20 mouse cellular contexts compared by ENCODE assay signal in the genomic region with DNA sequence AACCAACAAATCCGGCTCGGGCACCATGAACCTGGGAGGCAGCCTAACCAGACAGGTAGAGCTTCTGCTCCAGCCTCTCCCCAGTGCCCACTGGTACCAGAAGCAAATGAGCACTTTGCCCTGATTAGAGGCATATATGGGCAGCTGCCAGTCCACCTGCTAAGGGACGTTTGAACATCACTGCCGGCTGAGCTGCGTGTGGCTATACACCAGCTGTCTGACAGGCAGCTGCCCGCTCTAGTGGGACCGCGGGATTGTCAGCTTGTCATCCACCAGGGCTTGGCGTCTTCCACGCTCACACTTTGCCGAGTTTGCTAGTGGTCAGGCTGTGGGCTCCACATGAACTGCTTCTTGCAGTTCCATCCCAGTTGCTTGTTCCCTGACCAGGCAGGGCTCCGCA. TPM values are rescaled to one million over a fixed set of nuclear protein-coding genes. Genes with fewer than 3 reads are reported as not detected.
A peak's percentile ranks its signal among the peaks of the same experiment; 100 is the strongest.
DNase-seq lines count a peak whose midpoint lies in the region; ATAC-seq and TF ChIP-seq lines count a peak whose summit lies in the region.
"Had no signal": no experiment of that assay in that cellular context is flagged by ENCODE, and none has a peak within 500 bp of the region (broad histone marks: within the 10 kb centered on the region; RNA-seq: fewer than 3 reads in every experiment).

No protein-coding gene starts in this region.

- H3ac ChIP-seq in myocyte (ENCODE audit: control insufficient read depth, insufficient read length), result no peak overlapping the region

- H3K27ac ChIP-seq in gastrocnemius, adult 2 months, result peak overlapping the region; percentile 88; the same call in 1 of the 2 replicates
- no peak overlapping the region for H3K27ac ChIP-seq in left cerebral cortex, adult 2 months

- no peak overlapping the region for H3K4me3 ChIP-seq in gastrocnemius, adult 2 months
- no peak overlapping the region for H3K4me3 ChIP-seq in myocyte
- H3K4me3 ChIP-seq in left cerebral cortex, adult 2 months, result no peak overlapping the region

- peak; percentile 22 for DNase-seq in cerebellum, adult 9-11 months
- no peak for DNase-seq in gastrocnemius, adult 2 months
- no peak for DNase-seq in gastrocnemius, postnatal 14 days
- DNase-seq in left cerebral cortex, adult 2 months (ENCODE audit: extremely low spot score in 1 of 2, low spot score in 2 of 2), result no peak
- DNase-seq: adrenal gland, adult 2 months; adrenal gland, adult 8-10 months; adrenal gland, postnatal 10 days; adrenal gland, postnatal 14 days; adrenal gland, postnatal 25 days; adrenal gland, postnatal 36 days; B cell, adult 2 months; cerebellum, adult 11 months; cerebellum, adult 18-20 months; cerebellum, adult 2 months had no signal

- H3K27me3 ChIP-seq in myocyte (ENCODE audit: control insufficient read depth, insufficient read depth, insufficient read length), result no peaks in the 10 kb centered on the region
- H3K27me3 ChIP-seq: CH12.LX, Patski had no signal

- intact Hi-C loops in gastrocnemius, adult 2 months (cut with DNase I), result loop anchor here (10.0 kb wide), 1 partner anchor 66 kb away; no protein-coding TSS in a partner anchor
- intact Hi-C loops in gastrocnemius, postnatal 14 days (cut with DNase I; ENCODE audit: low total_unique reads), result no loop called here
- intact Hi-C loops in left cerebral cortex, adult 2 months (cut with DNase I), result loop anchor here (10.0 kb wide), 1 partner anchor 366 kb away; a partner anchor contains a TSS

- no peak overlapping the region for H3K4me2 ChIP-seq in myocyte (ENCODE audit: low read depth)

- H3K36me3 ChIP-seq in myocyte (ENCODE audit: control insufficient read depth, insufficient read depth), result peaks cover 4% of the 10 kb centered on the region

- no peak for TF ChIP-seq CTCF in gastrocnemius, adult 2 months (IDR thresholded peaks at IDR 0.05)
- TF ChIP-seq CTCF in left cerebral cortex, adult 2 months (IDR thresholded peaks at IDR 0.05), result no peak

- no peak for TF ChIP-seq POLR2A in myocyte (IDR thresholded peaks at IDR 0.05; ENCODE audit: insufficient read length, low read depth)

- H3K79me2 ChIP-seq in myocyte (ENCODE audit: control insufficient read depth, insufficient read depth), result no peaks in the 10 kb centered on the region

- ATAC-seq in cerebellum, adult (ENCODE audit: insufficient number of reproducible peaks, low FRiP score, low TSS enrichment), result no peak
- ATAC-seq: activated CD4-positive, CD25-positive, alpha-beta regulatory T cell, adult 4 months; CD4-positive, CD25-positive, alpha-beta regulatory T cell, adult 4 months; Patski had no signal

TF ChIP-seq in myocyte, 11 proteins besides CTCF, POLR2A, EP300 and RAD21:
- TF ChIP-seq TCF12 (IDR thresholded peaks at IDR 0.05; ENCODE audit: insufficient read depth, poor library complexity, severe bottlenecking), result peak; percentile 78
- peak in 2 of 3 experiments; percentile 93 to 98 for TF ChIP-seq MYOD1 (IDR thresholded peaks at IDR 0.05; ENCODE audit: control insufficient read depth in 1 of 3, insufficient read length in 2 of 3, low read depth in 2 of 3)
- TF ChIP-seq CEBPB (IDR thresholded peaks at IDR 0.05; ENCODE audit: insufficient read depth, poor library complexity, severe bottlenecking), result no peak
- TF ChIP-seq TCF3 (IDR thresholded peaks at IDR 0.05; ENCODE audit: insufficient read length, low read depth), result peak; percentile 98
- peak; percentile 38 to 98 (median 97) for TF ChIP-seq MYOG (IDR thresholded peaks at IDR 0.05; ENCODE audit: control insufficient read depth in 1 of 3, insufficient read depth in 1 of 3, insufficient read length in 2 of 3, low read depth in 2 of 3)

RNA-seq across cellular contexts. Expression of a gene that starts 30.0 kb away (rescaled TPM):
- total RNA-seq in gastrocnemius, adult 2 months (2021), result 1 to 10 TPM; 4.9 to 7.2 TPM
- 1 to 10 TPM; 6.0 to 6.4 TPM for total RNA-seq in gastrocnemius, postnatal 14 days (2021)
- polyA plus RNA-seq in myocyte (2012; fragmentation: generic; extraction: Trizol), result 5.6 TPM
- 10 to 100 TPM; 13.3 to 13.9 TPM for total RNA-seq in left cerebral cortex, adult 2 months (2021)

RNA-seq across cellular contexts. Expression of a gene that starts 30.0 kb away (rescaled TPM):
- 10 to 100 TPM; 31.2 to 34.7 TPM for total RNA-seq in gastrocnemius, adult 2 months (2021)
- 10 to 100 TPM; 34.2 to 37.4 TPM for total RNA-seq in gastrocnemius, postnatal 14 days (2021)
- polyA plus RNA-seq in myocyte (2012; fragmentation: generic; extraction: Trizol), result 48.8 TPM
- total RNA-seq in left cerebral cortex, adult 2 months (2021), result 10 to 100 TPM; 27.2 to 27.9 TPM
